Mouse (Mus musculus) R1 (cell line): ENCODE measurements at regions not wholly inside any gene's neighbourhood (a gene's known extent, or its start where the extent isn't known, plus 50 kb on each side); places are given as distances from the start of the nearest gene placed in this dataset.

Experiments used
- DNase-seq: peaks from one replicate; pipeline ENCODE4 v3.0.0-alpha.2; 2018; ENCODE audit warnings: low read depth, low spot score

GRCm38 (mm10) chr12:26143411-26143810 lies 271.6 kb downstream of the Rnf144a start:
- no peak for DNase-seq

GRCm38 (mm10) chr12:26130811-26131210 lies 284.2 kb downstream of the Rnf144a start:
- no peak for DNase-seq

GRCm38 (mm10) chr12:26130011-26130410 lies 285.0 kb downstream of the Rnf144a start:
- DNase-seq: no peak

GRCm38 (mm10) chr12:26129511-26129910 lies 285.5 kb downstream of the Rnf144a start:
- no peak for DNase-seq

GRCm38 (mm10) chr12:26128851-26129250 lies 286.2 kb downstream of the Rnf144a start:
- DNase-seq: no peak

- no peak for DNase-seq
These were observed 288.8 kb downstream of the Rnf144a start for GRCm38 (mm10) chr12:26126260-26126659.

- no peak for DNase-seq
These were observed 290.8 kb downstream of the Rnf144a start for GRCm38 (mm10) chr12:26124211-26124610.

GRCm38 (mm10) chr12:26115339-26115912 lies 299.6 kb downstream of the Rnf144a start:
- DNase-seq: no peak

GRCm38 (mm10) chr12:26112166-26113019 lies 302.7 kb downstream of the Rnf144a start:
- DNase-seq: no peak

- no peak for DNase-seq
These were observed 305.2 kb downstream of the Rnf144a start for GRCm38 (mm10) chr12:26109866-26110265.

GRCm38 (mm10) chr12:26104372-26104771 lies 310.7 kb downstream of the Rnf144a start:
- DNase-seq: no peak

- DNase-seq: no peak
These were observed 312.7 kb downstream of the Rnf144a start for GRCm38 (mm10) chr12:26102384-26102783.

GRCm38 (mm10) chr12:26100140-26100539 lies 314.9 kb downstream of the Rnf144a start:
- DNase-seq: no peak

GRCm38 (mm10) chr12:26099176-26099575 lies 315.9 kb downstream of the Rnf144a start:
- no peak for DNase-seq

GRCm38 (mm10) chr12:26092311-26092710 lies 322.7 kb downstream of the Rnf144a start:
- no peak for DNase-seq

GRCm38 (mm10) chr12:26091865-26092264 lies 323.2 kb downstream of the Rnf144a start:
- DNase-seq: no peak

- no peak for DNase-seq
These were observed 326.7 kb downstream of the Rnf144a start for GRCm38 (mm10) chr12:26088389-26088788.

- DNase-seq: no peak
These were observed 328.1 kb downstream of the Rnf144a start for GRCm38 (mm10) chr12:26086923-26087322.

- no peak for DNase-seq
These were observed 328.6 kb downstream of the Rnf144a start for GRCm38 (mm10) chr12:26086414-26086813.

- no peak for DNase-seq
These were observed 335.9 kb downstream of the Rnf144a start for GRCm38 (mm10) chr12:26079061-26079625.

GRCm38 (mm10) chr12:26075638-26076254 lies 339.3 kb downstream of the Rnf144a start:
- peak; percentile 6 for DNase-seq

GRCm38 (mm10) chr12:26072180-26072579 lies 342.9 kb downstream of the Rnf144a start:
- DNase-seq: no peak
